Mouse (Mus musculus) forebrain, embryonic 16.5 days (tissue): ENCODE data around the gene Faah. TPM values are rescaled to one million over a fixed set of nuclear protein-coding genes. Genes with fewer than 3 reads are reported as not detected.

Experiments used
- ATAC-seq: fragments of 200-750 bp; cut with Nextera tagmentation; 2 replicates; pipeline ENCODE4 v1.8.0; 2017; ENCODE audit warnings: mild to moderate bottlenecking, moderate library complexity
- H3K27ac ChIP-seq: fragments of 300-500 bp; sonication (generic); 2 replicates; pipeline ENCODE4 v1.5.1; 2014; ENCODE audit warnings: low read length, control low read depth
- H3K27me3 ChIP-seq: fragments of 300-500 bp; sonication (generic); replicated peaks from 2 replicates; pipeline ENCODE4 v1.6.1; 2014; ENCODE audit warnings: low read length; ENCODE audit not compliant: control insufficient read depth, insufficient read depth
- H3K36me3 ChIP-seq: fragments of 300-500 bp; sonication (generic); 2 replicates; pipeline ENCODE4 v1.6.1; 2014; ENCODE audit not compliant: control insufficient read depth, insufficient read depth
- H3K4me1 ChIP-seq: fragments of 300-500 bp; sonication (generic); replicated peaks from 2 replicates; pipeline ENCODE4 v1.6.1; 2014; ENCODE audit warnings: low read length; ENCODE audit not compliant: control insufficient read depth, insufficient read depth
- H3K4me2 ChIP-seq: fragments of 300-500 bp; sonication (generic); 2 replicates; pipeline ENCODE4 v1.6.1; 2014; ENCODE audit warnings: mild to moderate bottlenecking, low read length, control low read depth
- H3K4me3 ChIP-seq: fragments of 300-500 bp; sonication (generic); replicated peaks from 2 replicates; pipeline ENCODE4 v1.5.1; 2014; ENCODE audit warnings: mild to moderate bottlenecking, low read length, control low read depth
- H3K9ac ChIP-seq: fragments of 300-500 bp; sonication (generic); replicated peaks from 2 replicates; pipeline ENCODE4 v1.6.1; 2014; ENCODE audit warnings: low read depth, low read length, control low read depth
- H3K9me3 ChIP-seq: fragments of 300-500 bp; sonication (generic); 2 replicates; pipeline ENCODE4 v1.6.1; 2016; ENCODE audit warnings: low read length; ENCODE audit not compliant: control insufficient read depth
- WGBS: fragments of 180-500 bp; shearing (Covaris S2); extraction: QIAGEN DNeasy Blood & Tissue Kit; methylation state at CpG from one replicate; pipeline ENCODE4 v1.1.7; 2014; 5-methylcytosine and 5-hydroxymethylcytosine counted together
- polyA plus RNA-seq: library from polyadenylated mRNA; unstranded; fragments of >200 nt; fragmentation: Nextera tagmentation; extraction: Ambion mirVana; gene quantifications from 2 replicates; pipeline ENCODE4 v1.2.1, GENCODE M21; 2015

The Faah gene
- polyA plus RNA-seq = 12.7 and 17.1 TPM in 2 replicates

DNA sequence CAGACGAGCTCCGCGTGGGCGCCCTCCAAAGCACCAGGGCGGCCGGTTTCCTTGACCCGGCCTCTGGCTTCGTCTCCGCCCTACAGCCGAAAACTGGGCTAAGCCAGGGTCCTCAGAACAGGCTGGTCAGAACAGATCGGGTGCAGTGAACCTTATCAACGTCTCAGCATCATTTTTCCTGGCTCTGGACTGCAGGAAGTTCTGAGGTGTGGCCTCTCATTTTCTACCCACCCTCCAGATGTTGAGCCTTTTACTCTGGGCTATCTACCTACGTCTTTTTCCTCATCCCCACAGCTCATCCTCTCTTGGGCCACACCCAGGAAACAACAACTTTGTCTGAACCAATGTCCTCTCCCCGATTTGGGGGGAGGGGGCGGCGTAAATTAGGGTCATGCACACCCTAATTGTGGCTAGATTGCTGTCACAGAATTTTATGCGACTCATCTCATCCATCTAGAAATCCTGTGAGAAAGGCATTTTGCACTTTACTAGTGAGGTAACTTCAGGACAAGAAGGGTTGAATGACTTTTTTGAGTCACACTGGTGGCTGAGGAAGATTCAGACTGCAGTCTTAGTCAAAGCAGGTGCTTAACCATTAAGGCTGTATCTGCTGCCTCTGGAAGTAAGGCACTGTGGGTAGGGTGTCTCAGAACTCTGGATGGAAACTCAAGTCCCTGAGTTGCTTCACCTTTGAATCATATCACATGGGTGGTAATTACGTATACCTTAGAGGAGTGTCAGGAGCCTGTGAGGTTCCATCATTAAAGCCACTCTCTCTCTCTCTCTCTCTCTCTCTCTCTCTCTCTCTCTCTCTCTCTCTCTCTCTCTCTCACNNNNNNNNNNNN lies at the start of gene Faah:
Gene Faah (minus strand): TSS at position 25 of the 845 bp plus-strand sequence.
- Histone ChIP-seq H3K4me3 (peak within 1 kb of the TSS; percentile 71), H3K36me3 (no peaks in the 10 kb centered on the region), H3K9ac (peak within 1 kb of the TSS; percentile 78), H3K4me1 (peaks cover 7% of the 10 kb centered on the region), H3K9me3 (no peaks in the 10 kb centered on the region), H3K27me3 (peaks cover 27% of the 10 kb centered on the region), H3K4me2 (peak within 1 kb of the TSS; percentile 97), H3K27ac (no peak within 1 kb of the TSS)
- peak; percentile 42 for ATAC-seq
- WGBS = 8% methylated on average over 18 of the region's 18 CpGs

DNA sequence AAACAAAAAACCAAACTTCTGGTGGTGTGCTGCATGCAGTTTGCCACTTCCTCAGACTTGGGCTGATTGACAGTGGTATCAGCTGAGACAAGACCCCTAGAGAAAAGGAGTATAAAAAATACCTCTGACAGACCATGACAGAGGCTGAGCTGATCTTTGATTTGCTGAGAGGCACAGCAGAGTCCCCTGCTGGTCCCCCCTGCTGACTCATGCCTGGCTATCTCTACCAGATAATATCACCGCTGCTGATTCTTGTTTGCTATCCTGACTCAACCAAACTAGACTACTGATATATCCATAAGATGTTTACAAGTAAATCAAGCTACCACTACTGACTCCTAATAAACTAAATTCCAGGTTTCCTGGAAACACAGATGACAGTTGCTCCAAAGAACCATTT lies 46.1 kb upstream of the Faah start:
- H3K36me3 ChIP-seq = peaks cover 12% of the 10 kb centered on the region; the same call in 1 of the 2 replicates
- H3K27ac ChIP-seq = no peak overlapping the region
- H3K4me2 ChIP-seq = no peak overlapping the region
- H3K4me3 ChIP-seq = no peak overlapping the region
- no peaks in the 10 kb centered on the region for H3K27me3 ChIP-seq
- no peak overlapping the region for H3K9ac ChIP-seq
- 56% methylated on average over 1 of the region's 1 CpGs for WGBS
- H3K9me3 ChIP-seq = no peaks in the 10 kb centered on the region
- no peaks in the 10 kb centered on the region for H3K4me1 ChIP-seq
- no peak for ATAC-seq

DNA sequence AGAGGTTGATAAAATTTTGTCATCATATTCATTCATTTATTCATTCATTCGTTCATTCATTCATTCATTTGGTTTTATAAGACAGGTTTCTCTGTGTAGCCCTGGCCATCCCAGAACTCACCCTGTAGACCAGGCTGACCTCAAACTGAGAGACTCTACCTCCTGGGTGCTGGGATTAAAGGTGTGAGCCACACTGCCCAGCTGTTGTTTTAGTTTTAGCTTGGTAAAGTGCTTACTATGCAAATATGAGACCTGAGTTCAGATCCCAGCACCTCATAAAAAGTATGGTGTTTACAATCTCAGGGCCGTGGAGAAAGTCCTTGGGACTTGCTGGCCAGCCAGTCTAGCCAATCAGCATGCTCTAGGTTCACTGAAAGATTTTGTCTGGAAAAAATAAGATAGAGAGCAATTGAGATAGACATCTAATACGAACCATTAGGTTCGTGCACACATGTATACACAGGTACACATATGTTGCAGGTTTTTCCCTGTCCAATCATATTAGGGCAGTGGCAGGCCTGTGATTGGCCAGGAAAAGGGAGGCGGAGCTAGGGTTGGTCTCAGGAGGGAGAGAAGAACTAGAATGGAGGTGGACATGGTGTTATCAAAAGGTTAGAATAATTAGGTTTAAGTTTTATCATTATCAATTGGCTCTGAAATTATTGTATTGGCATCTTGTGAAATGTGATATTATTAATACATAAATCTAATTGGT lies 41.4 kb upstream of the Faah start:
- Histone ChIP-seq H3K4me2 (no peak overlapping the region), H3K27ac (no peak overlapping the region), H3K36me3 (no peaks in the 10 kb centered on the region), H3K27me3 (no peaks in the 10 kb centered on the region), H3K4me1 (peaks cover 4% of the 10 kb centered on the region), H3K9ac (no peak overlapping the region), H3K9me3 (no peaks in the 10 kb centered on the region), H3K4me3 (no peak overlapping the region)
- 82% methylated on average over 5 of the region's 5 CpGs for WGBS
- no peak for ATAC-seq

DNA sequence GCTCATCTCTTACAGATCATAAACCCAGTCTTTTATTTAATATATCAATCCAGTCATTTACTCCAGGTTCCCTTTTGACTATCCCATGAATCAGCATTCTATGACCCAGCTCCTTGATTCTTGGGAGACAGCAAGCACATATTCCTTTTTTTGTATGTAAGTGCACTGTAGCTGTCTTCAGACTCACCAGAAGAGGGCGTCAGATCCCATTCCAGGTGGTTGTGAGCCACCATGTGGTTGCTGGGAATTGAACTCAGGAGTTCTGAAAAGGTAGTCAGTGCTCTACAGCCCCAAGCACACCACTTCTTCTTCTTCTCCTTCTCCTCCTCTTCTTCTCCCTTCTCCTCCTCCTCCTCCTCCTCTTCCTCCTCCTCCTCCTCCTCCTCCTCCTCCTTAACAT lies 39.8 kb upstream of the Faah start:
- no peaks in the 10 kb centered on the region for H3K27me3 ChIP-seq
- peaks cover 13% of the 10 kb centered on the region for H3K4me1 ChIP-seq
- ATAC-seq = no peak
- WGBS = 0% methylated on average over 1 of the region's 1 CpGs
- no peaks in the 10 kb centered on the region for H3K36me3 ChIP-seq
- H3K9me3 ChIP-seq = no peaks in the 10 kb centered on the region
- no peak overlapping the region for H3K9ac ChIP-seq
- H3K4me2 ChIP-seq = no peak overlapping the region
- H3K4me3 ChIP-seq = no peak overlapping the region
- H3K27ac ChIP-seq = no peak overlapping the region

DNA sequence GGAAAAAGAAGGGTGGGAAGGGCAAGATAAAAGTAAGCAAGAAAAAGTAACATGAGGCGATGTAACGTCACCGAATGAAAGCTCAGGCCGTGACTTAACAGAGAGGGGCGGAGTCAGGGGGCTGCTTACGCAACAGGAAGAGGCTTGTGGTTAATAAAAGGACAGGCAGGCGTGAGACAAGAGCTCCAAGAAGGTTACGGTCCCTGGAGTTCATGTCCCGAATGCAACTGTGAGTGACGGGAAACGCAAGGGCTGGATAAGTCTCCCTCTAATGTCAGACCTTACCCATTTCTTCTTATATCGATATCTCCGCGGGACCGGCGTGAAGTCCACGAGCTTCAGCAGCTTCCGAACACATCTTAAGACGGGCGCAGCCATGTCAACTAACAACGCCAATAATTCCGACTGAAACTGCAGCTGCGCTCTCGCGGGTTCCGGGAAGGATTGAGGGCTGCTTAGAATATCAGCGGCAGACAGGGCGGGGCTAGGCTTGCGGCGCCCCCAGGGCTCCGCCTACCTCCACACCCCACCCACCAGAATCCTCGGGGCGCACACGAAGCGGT lies 35.8 kb upstream of the Faah start, which contains the start of gene Nsun4:
Gene Nsun4 (minus strand): TSS at position 478 of the 563 bp plus-strand sequence.
- Histone ChIP-seq H3K4me3 (peak within 1 kb of the TSS; percentile 75), H3K4me1 (peaks cover 13% of the 10 kb centered on the region), H3K27me3 (no peaks in the 10 kb centered on the region), H3K4me2 (peak within 1 kb of the TSS; percentile 81), H3K9ac (peak within 1 kb of the TSS; percentile 69), H3K36me3 (no peaks in the 10 kb centered on the region), H3K27ac (peak within 1 kb of the TSS; percentile 91), H3K9me3 (no peaks in the 10 kb centered on the region)
- peak; percentile 98 for ATAC-seq
- under 1% methylated on average over 35 of the region's 35 CpGs for WGBS

DNA sequence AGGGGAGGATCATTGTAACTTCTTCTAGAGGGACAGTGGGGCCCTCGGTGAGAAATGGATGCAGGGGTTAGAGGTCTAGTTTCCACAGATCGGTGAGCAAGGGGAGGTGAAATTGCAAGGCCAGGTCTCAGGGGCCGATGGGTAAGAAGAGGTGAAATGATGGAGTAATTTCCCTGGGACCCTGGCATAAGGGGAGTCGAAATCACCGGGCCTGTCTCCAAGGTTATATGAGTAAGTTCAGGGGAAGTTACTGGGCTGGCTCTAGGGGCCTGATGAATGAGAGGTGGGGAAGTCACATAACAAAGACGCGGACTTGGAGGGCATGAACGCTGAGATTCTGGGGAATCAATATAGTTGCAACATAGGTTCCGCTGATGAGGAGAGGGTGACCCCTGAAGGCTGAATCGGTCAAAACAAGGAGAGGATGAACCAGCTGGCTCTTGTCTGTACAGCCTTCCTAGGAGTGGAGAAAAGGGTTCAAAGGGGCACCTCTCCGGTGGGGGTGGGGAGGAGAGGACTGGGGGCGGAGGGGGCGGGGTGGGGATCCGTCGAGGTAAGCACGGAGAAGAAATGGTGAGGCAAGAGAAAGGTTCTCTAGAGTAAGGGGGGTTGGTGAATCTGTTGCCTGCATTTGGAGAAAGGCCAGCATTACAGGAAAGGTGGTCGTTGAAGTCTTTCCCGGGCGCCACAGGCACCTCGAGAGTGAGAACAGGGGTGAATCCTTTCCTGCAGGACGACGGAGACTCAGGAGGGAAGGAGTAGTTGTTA lies 35.0 kb upstream of the Faah start:
- ATAC-seq = peak; percentile 19
- Histone ChIP-seq H3K36me3 (no peaks in the 10 kb centered on the region), H3K4me2 (peak overlapping the region; percentile 81), H3K4me3 (peak overlapping the region; percentile 75), H3K4me1 (peaks cover 13% of the 10 kb centered on the region), H3K27ac (peak overlapping the region; percentile 91), H3K27me3 (no peaks in the 10 kb centered on the region), H3K9me3 (no peaks in the 10 kb centered on the region), H3K9ac (peak overlapping the region; percentile 69)
- WGBS = 10% methylated on average over 22 of the region's 22 CpGs

DNA sequence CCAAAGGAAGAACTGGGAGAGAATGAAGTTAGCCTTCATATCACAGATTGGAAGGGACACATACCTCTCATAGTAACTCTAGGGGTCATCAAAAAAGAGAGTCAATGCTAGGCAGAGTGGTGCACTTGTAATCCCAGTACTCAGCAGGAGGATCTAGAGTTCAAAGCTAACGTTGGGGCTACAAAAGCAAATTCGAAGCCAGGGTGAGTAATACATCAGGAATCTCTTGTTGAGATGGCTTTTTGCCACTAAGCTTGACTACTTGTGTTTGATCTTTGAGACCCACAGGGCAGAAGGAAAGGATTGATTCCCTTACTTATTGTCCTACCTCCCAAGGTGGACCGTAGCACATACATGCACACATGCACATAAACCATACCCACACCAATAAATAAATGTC lies 31.5 kb upstream of the Faah start:
- H3K9ac ChIP-seq = no peak overlapping the region
- no peak for ATAC-seq
- H3K4me2 ChIP-seq = no peak overlapping the region

DNA sequence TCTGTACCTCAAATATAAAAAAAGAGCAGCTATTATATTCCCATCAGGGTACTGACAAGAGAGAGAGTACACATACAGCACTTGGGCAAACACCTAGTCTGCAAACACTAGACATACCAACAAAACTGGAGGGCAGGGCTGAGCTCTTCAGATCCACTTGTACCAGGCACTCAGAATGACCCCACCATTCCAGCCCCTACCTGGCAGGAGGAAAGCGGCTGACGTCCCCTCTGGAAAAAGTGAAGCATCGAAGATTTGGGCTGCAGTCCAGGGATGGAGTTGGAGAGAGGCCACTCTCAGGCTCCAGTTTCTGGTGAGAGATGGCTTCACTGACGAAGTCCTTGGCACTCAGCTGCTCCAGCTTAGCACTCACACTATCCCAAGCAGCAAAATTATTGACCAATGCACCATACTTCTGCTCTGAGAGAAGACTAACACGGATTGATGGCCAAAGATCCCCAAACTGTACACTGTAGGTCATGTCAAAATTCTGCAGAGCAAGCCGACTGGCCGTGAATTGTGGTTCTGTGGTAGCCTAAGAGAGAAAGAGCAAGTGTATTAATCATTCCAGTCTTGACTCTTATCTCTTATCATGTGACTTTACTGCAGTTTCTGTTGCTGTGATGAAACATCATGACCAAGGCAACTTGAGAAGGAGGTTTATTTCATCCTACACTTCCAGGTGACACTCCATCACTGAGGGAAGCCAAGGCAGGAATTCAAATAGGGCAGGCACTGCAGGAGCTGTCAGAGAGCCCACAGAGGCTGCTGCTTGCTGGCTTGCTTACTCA lies 30.6 kb upstream of the Faah start:
- no peaks in the 10 kb centered on the region for H3K36me3 ChIP-seq
- H3K27me3 ChIP-seq = no peaks in the 10 kb centered on the region
- H3K9me3 ChIP-seq = no peaks in the 10 kb centered on the region
- H3K4me2 ChIP-seq = no peak overlapping the region
- no peak for ATAC-seq
- H3K27ac ChIP-seq = no peak overlapping the region
- WGBS = 75% methylated on average over 7 of the region's 7 CpGs
- H3K4me1 ChIP-seq = 0 out of 2 replicates have a peak, but pooled peaks cover 6% of the 10 kb centered on the region
- no peak overlapping the region for H3K4me3 ChIP-seq
- H3K9ac ChIP-seq = no peak overlapping the region

More for the DNA sequence above, 31.5 kb upstream of the Faah start:
- no peaks in the 10 kb centered on the region for H3K27me3 ChIP-seq
- 79% methylated on average over 3 of the region's 3 CpGs for WGBS
- H3K36me3 ChIP-seq = no peaks in the 10 kb centered on the region
- peaks cover 10% of the 10 kb centered on the region; the same call in 1 of the 2 replicates for H3K4me1 ChIP-seq
- H3K27ac ChIP-seq = no peak overlapping the region
- no peak overlapping the region for H3K4me3 ChIP-seq
- no peaks in the 10 kb centered on the region for H3K9me3 ChIP-seq
